Mouse (Mus musculus) hematopoietic stem cell, adult 5-6 weeks (primary cell): Measurements from ENCODE around the gene Hist1h2bg. TPM values are rescaled to one million over a fixed set of nuclear protein-coding genes. Genes with fewer than 3 reads are reported as not detected.
A peak's percentile ranks its signal among the peaks of the same experiment; 100 is the strongest.
"Not testable (repeated sequence)": the region's sequence is repeated elsewhere in the genome, so short reads cannot be mapped to it uniquely, and the experiment has no call there.

Experiments
- ATAC-seq, 2 experiments: fragments of 125-278 bp in 1 of 2; replicated peaks in 1 of 2; 2 replicates each; pipeline ENCODE4 v1.8.0; 2016 to 2017; ENCODE audit warnings: inconsistent platforms in 2 of 2, mild to moderate bottlenecking in 2 of 2, moderate number of reproducible peaks in 2 of 2, low read depth in 1 of 2, moderate TSS enrichment in 1 of 2; ENCODE audit not compliant: low FRiP score in 2 of 2, poor library complexity in 2 of 2, severe bottlenecking in 2 of 2, insufficient read depth in 1 of 2, low TSS enrichment in 1 of 2
- total RNA-seq: library from RNA; stranded (forward); fragments of 172-1452, 232-1000 nt; gene quantifications from 2 replicates; pipeline ENCODE4 v1.2.3, GENCODE M21; 2017

The Hist1h2bg gene
- total RNA-seq, 1 experiment from 2014 or later = 765 TPM

- not testable (repeated sequence) for ATAC-seq
Measured at GRCm38 (mm10) chr13:23574546-23575170, 3.5 kb downstream of the Hist1h2bg start.

- peak; percentile 35 to 47; a peak in 3 of 4 replicates for ATAC-seq
Measured at GRCm38 (mm10) chr13:23575271-23575851, 4.2 kb downstream of the Hist1h2bg start, which contains the start of gene Hist1h3d. TSS of gene Hist1h3d (plus strand) at chr13:23575763.

DNA sequence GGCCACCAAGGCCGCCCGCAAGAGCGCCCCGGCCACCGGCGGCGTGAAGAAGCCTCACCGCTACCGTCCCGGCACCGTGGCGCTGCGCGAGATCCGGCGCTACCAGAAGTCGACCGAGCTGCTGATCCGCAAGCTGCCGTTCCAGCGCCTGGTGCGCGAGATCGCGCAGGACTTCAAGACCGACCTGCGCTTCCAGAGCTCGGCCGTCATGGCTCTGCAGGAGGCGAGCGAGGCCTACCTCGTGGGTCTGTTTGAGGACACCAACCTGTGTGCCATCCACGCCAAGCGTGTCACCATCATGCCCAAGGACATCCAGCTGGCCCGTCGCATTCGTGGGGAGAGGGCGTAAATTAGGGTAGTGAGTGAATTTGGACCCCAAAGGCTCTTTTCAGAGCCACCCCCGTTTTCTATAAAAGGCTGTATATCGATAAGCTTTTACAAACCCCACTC is 4.7 kb downstream of the Hist1h2bg start:
- not testable (repeated sequence) for ATAC-seq

DNA sequence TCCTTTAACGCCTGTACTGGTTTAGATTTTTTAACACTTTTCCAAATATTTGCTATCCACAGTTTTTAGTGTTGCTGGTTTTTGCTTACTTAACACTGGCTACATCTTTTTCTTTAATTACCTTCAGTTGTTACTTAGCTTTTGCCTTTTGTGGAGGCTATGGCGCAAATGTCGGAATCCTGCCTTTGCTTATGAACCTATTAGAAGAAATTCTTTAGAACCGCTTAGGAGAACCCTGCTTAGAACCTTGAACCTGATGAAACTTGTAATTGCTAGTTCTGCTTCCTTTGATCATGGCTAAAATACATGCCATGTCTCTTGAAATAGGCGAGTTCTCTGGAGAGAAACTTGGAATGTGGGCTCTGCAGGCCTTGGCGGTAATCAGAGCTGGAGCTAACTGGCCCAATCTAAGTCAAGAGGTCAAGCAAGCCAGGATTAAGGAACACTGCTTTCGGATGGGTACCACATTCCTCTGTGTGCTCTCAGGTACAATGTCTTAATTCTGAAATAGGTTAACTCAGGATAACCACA is 5.2 kb downstream of the Hist1h2bg start:
- no peak for ATAC-seq

DNA sequence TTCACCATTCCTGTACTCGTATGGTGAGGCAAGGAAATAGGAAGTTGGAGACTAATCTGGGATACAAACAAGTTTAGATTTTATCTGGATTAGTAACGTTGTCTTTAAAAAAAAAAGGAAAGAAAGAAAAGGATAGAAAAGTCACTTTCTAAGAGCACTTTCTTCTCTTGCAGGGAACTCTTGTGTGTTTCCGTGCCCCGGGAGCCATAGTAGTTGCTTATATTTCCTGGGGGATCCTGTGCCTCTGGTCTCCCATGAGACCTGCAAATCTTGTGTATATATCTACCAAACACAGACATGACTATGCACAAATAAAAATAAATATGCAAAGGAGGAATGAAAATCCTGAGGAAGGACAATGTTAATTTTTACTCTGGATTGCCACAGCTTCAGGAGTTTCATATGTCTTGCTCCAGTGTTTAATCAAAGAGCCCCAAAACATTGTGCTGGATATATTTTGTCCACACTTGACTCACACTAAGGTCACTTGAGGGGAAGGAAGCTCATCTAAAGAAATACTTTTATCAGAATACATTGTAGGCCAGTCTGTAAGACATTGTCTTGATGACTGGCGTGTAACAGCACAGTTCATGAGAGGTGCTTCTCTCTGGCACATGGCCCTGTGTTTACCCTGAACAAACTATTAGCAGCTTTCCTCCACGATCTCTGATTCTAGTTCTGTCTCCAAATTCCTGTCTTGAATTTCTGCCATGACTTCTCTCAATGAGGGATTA is 5.9 kb downstream of the Hist1h2bg start:
- no peak for ATAC-seq

DNA sequence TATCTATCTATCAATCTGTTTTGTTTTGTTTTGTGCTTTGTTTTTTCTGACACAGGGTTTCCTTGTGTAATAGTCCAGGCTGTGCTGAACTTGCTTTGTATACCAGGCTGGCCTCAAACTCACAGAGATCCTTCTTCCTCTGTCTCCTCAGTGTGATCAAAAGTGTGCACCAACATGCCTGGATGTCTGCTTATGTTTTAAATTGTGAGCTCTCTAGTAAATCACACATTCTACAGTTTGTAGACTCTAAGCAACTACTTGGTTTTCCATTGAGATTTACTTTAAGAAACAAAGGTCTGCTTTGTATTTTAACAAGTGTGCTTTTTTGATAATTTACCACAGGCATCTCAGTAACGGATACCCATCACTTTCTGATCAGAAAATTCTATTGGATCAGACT is 6.6 kb downstream of the Hist1h2bg start:
- ATAC-seq = no peak

DNA sequence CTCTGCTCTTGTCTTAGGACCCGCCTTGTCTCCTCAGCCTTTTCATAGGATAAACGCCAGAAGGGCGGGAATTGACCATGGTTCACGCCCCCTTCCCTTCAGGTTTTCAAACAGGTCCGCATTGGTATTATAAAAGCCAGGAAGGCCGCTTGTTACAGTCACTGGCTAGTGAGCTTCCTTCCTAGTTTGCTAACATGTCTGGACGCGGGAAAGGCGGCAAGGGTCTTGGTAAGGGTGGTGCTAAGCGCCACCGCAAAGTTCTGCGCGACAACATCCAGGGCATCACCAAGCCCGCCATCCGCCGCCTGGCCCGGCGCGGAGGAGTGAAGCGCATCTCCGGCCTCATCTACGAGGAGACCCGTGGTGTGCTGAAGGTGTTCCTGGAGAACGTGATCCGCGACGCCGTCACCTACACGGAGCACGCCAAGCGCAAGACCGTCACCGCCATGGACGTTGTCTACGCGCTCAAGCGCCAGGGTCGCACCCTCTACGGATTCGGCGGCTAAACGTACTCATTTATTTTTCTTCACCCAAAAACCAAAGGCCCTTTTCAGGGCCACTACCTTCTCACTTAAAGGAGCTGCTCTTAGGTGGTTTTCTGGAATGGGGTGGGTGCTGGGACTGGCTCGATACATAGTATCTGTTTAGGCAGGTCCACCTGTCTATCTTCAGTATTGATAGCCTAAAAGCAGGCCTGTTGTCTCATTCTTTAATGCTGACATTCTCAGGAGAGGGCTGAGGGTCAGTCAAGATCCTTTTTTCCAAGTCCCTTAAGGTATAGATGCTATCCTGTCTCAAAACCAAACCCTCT is 10.4 kb downstream of the Hist1h2bg start, which contains the start of gene Hist1h4d:
Hist1h4d (plus strand) TSS at position 191 of the 811 bp plus-strand sequence.
- ATAC-seq = peak; percentile 81 to 83

- no peak for ATAC-seq
Measured at GRCm38 (mm10) chr13:23582219-23583056, 11.2 kb downstream of the Hist1h2bg start.

- no peak for ATAC-seq
Measured at GRCm38 (mm10) chr13:23583387-23584068, 12.3 kb downstream of the Hist1h2bg start.

- no peak for ATAC-seq
Measured at GRCm38 (mm10) chr13:23584331-23584730, 13.1 kb downstream of the Hist1h2bg start.

- ATAC-seq = 0 out of 4 replicates have a peak, but pooled peaks of 1 of the 2 experiments have one; percentile 22
Measured at GRCm38 (mm10) chr13:23585029-23585441, 13.8 kb downstream of the Hist1h2bg start.

DNA sequence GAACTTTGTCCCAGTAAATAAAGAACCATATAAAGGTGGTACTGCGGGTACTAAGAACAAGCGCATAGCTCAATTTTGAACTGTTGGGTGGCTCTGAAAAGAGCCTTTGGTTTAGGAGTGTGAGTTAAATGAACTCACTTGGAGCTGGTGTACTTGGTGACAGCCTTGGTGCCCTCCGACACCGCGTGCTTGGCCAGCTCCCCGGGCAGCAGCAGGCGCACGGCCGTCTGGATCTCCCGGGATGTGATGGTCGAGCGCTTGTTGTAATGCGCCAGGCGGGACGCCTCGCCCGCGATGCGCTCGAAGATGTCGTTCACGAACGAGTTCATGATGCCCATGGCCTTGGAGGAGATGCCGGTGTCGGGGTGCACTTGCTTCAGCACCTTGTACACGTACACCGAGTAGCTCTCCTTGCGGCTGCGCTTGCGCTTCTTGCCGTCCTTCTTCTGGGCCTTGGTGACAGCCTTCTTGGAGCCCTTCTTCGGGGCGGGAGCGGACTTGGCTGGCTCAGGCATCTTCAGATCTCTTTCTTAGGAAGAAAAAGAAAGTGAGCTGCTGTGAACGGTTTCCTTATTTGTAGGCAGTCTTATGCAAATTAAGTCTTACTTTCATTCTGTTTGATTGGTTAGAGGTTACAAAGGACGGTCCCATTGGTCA is 14.4 kb downstream of the Hist1h2bg start:
- peak; percentile 79 for ATAC-seq

- no peak for ATAC-seq
Measured at GRCm38 (mm10) chr13:23586099-23586939, 15.1 kb downstream of the Hist1h2bg start.

- no peak for ATAC-seq
Measured at GRCm38 (mm10) chr13:23586940-23587225, 15.7 kb downstream of the Hist1h2bg start.

- no peak for ATAC-seq
Measured at GRCm38 (mm10) chr13:23591206-23591605, 20.0 kb downstream of the Hist1h2bg start.
